Comparison of ENCODE assay signal across 21 mouse cellular contexts in genomic region chr17:29824512-29825120, GRCm38 (mm10).
DNase-seq lines count a peak whose midpoint lies in the region; ATAC-seq and TF ChIP-seq lines count a peak whose summit lies in the region.
"Had no signal": no experiment of that assay in that cellular context is flagged by ENCODE, and none has a peak within 500 bp of the region (broad histone marks: within the 10 kb centered on the region; RNA-seq: fewer than 3 reads in every experiment).

No protein-coding gene starts in this region.

- TF ChIP-seq EP300 in heart, adult 2 months (IDR thresholded peaks at IDR 0.05; ENCODE audit: insufficient read depth, low read depth, low read length) = peak; percentile 59; the same call in 1 of the 2 replicates

- H3K9ac ChIP-seq in liver, embryonic 16.5 days (ENCODE audit: low read depth, low read length) = no peak overlapping the region
- H3K9ac ChIP-seq in liver, embryonic 11.5 days (ENCODE audit: low read depth, low read length) = no peak overlapping the region
- no peak overlapping the region for H3K9ac ChIP-seq in heart, adult 2 months (ENCODE audit: low read depth, low read length)
- no peak overlapping the region for H3K9ac ChIP-seq in heart, embryonic 13.5 days
- H3K9ac ChIP-seq: embryonic facial prominence, embryonic 15.5 days; hindbrain, embryonic 12.5 days; kidney, embryonic 15.5 days; limb, embryonic 13.5 days; liver, embryonic 14.5 days; neural tube, embryonic 15.5 days had no signal

- 59% methylated on average over 4 of the region's 4 CpGs for WGBS in liver, embryonic 16.5 days (ENCODE audit: insufficient replicate concordance)
- 81% methylated on average over 4 of the region's 4 CpGs for WGBS in liver, embryonic 11.5 days
- WGBS in heart, adult 2 months = 32% methylated on average over 4 of the region's 4 CpGs
- WGBS in heart, embryonic 13.5 days = 64% methylated on average over 4 of the region's 4 CpGs
- 87% methylated on average over 4 of the region's 4 CpGs for WGBS in embryonic facial prominence, embryonic 10.5 days

- no peak for TF ChIP-seq CTCF in heart, adult 2 months (IDR thresholded peaks at IDR 0.05)

- no peak for DNase-seq in liver, embryonic 11.5 days (ENCODE audit: low spot score)
- DNase-seq in heart, adult 2 months = peak; percentile 42 to 65
- DNase-seq in heart, postnatal 4 days = peak; percentile 43
- no peak for DNase-seq in spleen, adult 18-20 months
- no peak for DNase-seq in embryonic facial prominence, embryonic 10.5 days (ENCODE audit: low spot score)
- no peak for DNase-seq in ovary, postnatal 10 days (ENCODE audit: low spot score)
- DNase-seq: B cell, adult 2 months; kidney, postnatal 36 days had no signal

- ATAC-seq in liver, embryonic 16.5 days (ENCODE audit: low read depth) = 0 out of 2 replicates have a peak, but pooled peaks have one; percentile 27
- no peak for ATAC-seq in liver, embryonic 11.5 days (replicated peaks; ENCODE audit: low FRiP score)
- ATAC-seq in heart, embryonic 13.5 days (ENCODE audit: extremely low read depth, insufficient number of reproducible peaks, low FRiP score, low TSS enrichment) = no peak
- ATAC-seq: forebrain, embryonic 14.5 days; intestine, postnatal 0 days had no signal

- H3K27ac ChIP-seq in liver, embryonic 16.5 days (ENCODE audit: low read length) = no peak overlapping the region
- no peak overlapping the region for H3K27ac ChIP-seq in liver, embryonic 11.5 days (ENCODE audit: low read depth, low read length)
- H3K27ac ChIP-seq in heart, adult 2 months = peak overlapping the region; percentile 85
- peak overlapping the region; percentile 87 for H3K27ac ChIP-seq in heart, embryonic 13.5 days (replicated peaks)
- no peak overlapping the region for H3K27ac ChIP-seq in embryonic facial prominence, embryonic 10.5 days (replicated peaks)
- H3K27ac ChIP-seq: embryonic facial prominence, embryonic 15.5 days; hindbrain, embryonic 12.5 days; kidney, embryonic 15.5 days; limb, embryonic 13.5 days; liver, embryonic 14.5 days; midbrain, embryonic 10.5 days; neural tube, embryonic 15.5 days; stomach, postnatal 0 days had no signal

- H3K4me1 ChIP-seq in liver, embryonic 16.5 days (ENCODE audit: control insufficient read depth, low read depth, low read length) = peaks cover 10% of the 10 kb centered on the region
- H3K4me1 ChIP-seq in liver, embryonic 11.5 days (replicated peaks; ENCODE audit: control insufficient read depth, insufficient read depth, low read length) = peaks cover 2% of the 10 kb centered on the region; the same call in 1 of the 2 replicates
- H3K4me1 ChIP-seq in heart, adult 2 months (ENCODE audit: control insufficient read depth, insufficient read depth, low read length) = peaks cover 4% of the 10 kb centered on the region
- peaks cover 24% of the 10 kb centered on the region for H3K4me1 ChIP-seq in heart, embryonic 13.5 days
- H3K4me1 ChIP-seq in embryonic facial prominence, embryonic 10.5 days = no peaks in the 10 kb centered on the region
- H3K4me1 ChIP-seq: embryonic facial prominence, embryonic 15.5 days; hindbrain, embryonic 12.5 days; kidney, embryonic 15.5 days; limb, embryonic 13.5 days; midbrain, embryonic 10.5 days; neural tube, embryonic 15.5 days had no signal

- no peak overlapping the region for H3K4me2 ChIP-seq in liver, embryonic 16.5 days (ENCODE audit: low read depth, low read length)
- no peak overlapping the region for H3K4me2 ChIP-seq in liver, embryonic 11.5 days
- H3K4me2 ChIP-seq in heart, embryonic 13.5 days = no peak overlapping the region
- H3K4me2 ChIP-seq: embryonic facial prominence, embryonic 15.5 days; hindbrain, embryonic 12.5 days; kidney, embryonic 15.5 days; limb, embryonic 13.5 days; neural tube, embryonic 15.5 days had no signal

- no peaks in the 10 kb centered on the region for H3K36me3 ChIP-seq in liver, embryonic 16.5 days (ENCODE audit: control insufficient read depth, insufficient read depth)
- H3K36me3 ChIP-seq in liver, embryonic 11.5 days (ENCODE audit: control insufficient read depth, insufficient read depth, low read length) = no peaks in the 10 kb centered on the region
- H3K36me3 ChIP-seq in heart, adult 2 months (ENCODE audit: control insufficient read depth, insufficient read depth, low read length) = no peaks in the 10 kb centered on the region
- H3K36me3 ChIP-seq in heart, embryonic 13.5 days = no peaks in the 10 kb centered on the region
- no peaks in the 10 kb centered on the region for H3K36me3 ChIP-seq in embryonic facial prominence, embryonic 10.5 days (replicated peaks)
- H3K36me3 ChIP-seq: embryonic facial prominence, embryonic 15.5 days; G1E; hindbrain, embryonic 12.5 days; kidney, embryonic 15.5 days; limb, embryonic 13.5 days; midbrain, embryonic 10.5 days; neural tube, embryonic 15.5 days had no signal

- H3K9me3 ChIP-seq in liver, embryonic 16.5 days (replicated peaks; ENCODE audit: control insufficient read depth, low read length) = no peaks in the 10 kb centered on the region
- no peaks in the 10 kb centered on the region for H3K9me3 ChIP-seq in liver, embryonic 11.5 days (ENCODE audit: control insufficient read depth, low read length)
- H3K9me3 ChIP-seq in heart, embryonic 13.5 days = no peaks in the 10 kb centered on the region
- H3K9me3 ChIP-seq in embryonic facial prominence, embryonic 10.5 days = no peaks in the 10 kb centered on the region
- H3K9me3 ChIP-seq: embryonic facial prominence, embryonic 15.5 days; G1E; hindbrain, embryonic 12.5 days; kidney, embryonic 15.5 days; limb, embryonic 13.5 days; midbrain, embryonic 10.5 days; neural tube, embryonic 15.5 days had no signal

- TF ChIP-seq POLR2A in heart, adult 2 months (IDR thresholded peaks at IDR 0.05; ENCODE audit: insufficient read depth, low read depth, low read length) = no peak

- H3K27me3 ChIP-seq in liver, embryonic 16.5 days (ENCODE audit: control insufficient read depth, insufficient read depth, low read depth, low read length) = peaks cover 4% of the 10 kb centered on the region; the same call in 1 of the 2 replicates
- H3K27me3 ChIP-seq in liver, embryonic 11.5 days (replicated peaks; ENCODE audit: control insufficient read depth, insufficient read depth, low read length) = no peaks in the 10 kb centered on the region
- H3K27me3 ChIP-seq in heart, adult 2 months (ENCODE audit: control insufficient read depth, insufficient read depth, low read length) = no peaks in the 10 kb centered on the region
- H3K27me3 ChIP-seq in heart, embryonic 13.5 days (replicated peaks) = peaks cover 19% of the 10 kb centered on the region; the same call in 1 of the 2 replicates
- H3K27me3 ChIP-seq in embryonic facial prominence, embryonic 10.5 days (replicated peaks; ENCODE audit: low read depth, poor library complexity, severe bottlenecking) = peaks cover 5% of the 10 kb centered on the region
- H3K27me3 ChIP-seq: embryonic facial prominence, embryonic 15.5 days; limb, embryonic 13.5 days; neural tube, embryonic 15.5 days had no signal

- intact Hi-C loops in heart, adult 2 months (cut with DNase I) = no loop called here

- no peak overlapping the region for H3K4me3 ChIP-seq in liver, embryonic 16.5 days (ENCODE audit: low read depth, low read length)
- no peak overlapping the region for H3K4me3 ChIP-seq in liver, embryonic 11.5 days (ENCODE audit: low read depth, low read length)
- no peak overlapping the region for H3K4me3 ChIP-seq in heart, adult 2 months
- no peak overlapping the region for H3K4me3 ChIP-seq in heart, embryonic 13.5 days
- no peak overlapping the region for H3K4me3 ChIP-seq in embryonic facial prominence, embryonic 10.5 days
- H3K4me3 ChIP-seq: embryonic facial prominence, embryonic 15.5 days; hindbrain, embryonic 12.5 days; kidney, embryonic 15.5 days; limb, embryonic 13.5 days; midbrain, embryonic 10.5 days; neural tube, embryonic 15.5 days had no signal

- no peaks in the 10 kb centered on the region for H3K79me2 ChIP-seq in heart, adult 2 months (replicated peaks; ENCODE audit: control insufficient read depth, insufficient read depth, low read length)

Comparison
In these comparisons a context has a peak if more than half of its experiments do, and no peak if none do; other contexts are left out.
1. H3K27ac ChIP-seq: peak in heart, adult 2 months (single experiment) and heart, embryonic 13.5 days (single experiment); none in liver, embryonic 16.5 days (single experiment), liver, embryonic 11.5 days (single experiment) and embryonic facial prominence, embryonic 10.5 days (single experiment).
2. DNase-seq: peak in heart, adult 2 months (2 of 2) and heart, postnatal 4 days (single experiment); none in liver, embryonic 11.5 days (single experiment), spleen, adult 18-20 months (0 of 2), embryonic facial prominence, embryonic 10.5 days (single experiment) and ovary, postnatal 10 days (single experiment).